Mouse (Mus musculus) CD4-positive helper T cell, adult 2 months (primary cell): ENCODE data around the gene Olfr808.

Source experiments
- DNase-seq: peaks from one replicate; pipeline ENCODE4 v3.0.0-alpha.2; 2012; ENCODE audit warnings: low read depth, missing footprints, low spot score

Olfr808 gene

DNA sequence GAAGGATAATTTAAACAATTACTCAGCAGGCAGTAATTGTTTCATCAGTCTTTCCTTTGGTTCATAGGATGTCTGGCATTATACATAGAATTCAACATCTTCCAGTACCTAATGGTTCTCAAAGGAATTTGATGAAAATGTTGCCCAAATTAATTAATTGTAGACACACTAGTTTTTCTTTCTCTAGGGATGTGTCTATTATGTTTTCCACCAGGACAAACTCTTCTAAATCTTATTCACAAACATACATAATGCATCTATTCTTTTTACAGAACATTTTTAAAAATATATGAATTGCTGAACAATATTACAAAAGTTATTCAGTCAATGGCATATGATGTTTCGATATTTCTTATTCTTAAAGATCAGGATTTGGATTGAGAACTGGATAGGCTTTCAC, at the start of gene Olfr808:
Gene Olfr808, plus strand, starts transcription at position 301 of the 400 bp plus-strand sequence.
- no peak for DNase-seq

DNA sequence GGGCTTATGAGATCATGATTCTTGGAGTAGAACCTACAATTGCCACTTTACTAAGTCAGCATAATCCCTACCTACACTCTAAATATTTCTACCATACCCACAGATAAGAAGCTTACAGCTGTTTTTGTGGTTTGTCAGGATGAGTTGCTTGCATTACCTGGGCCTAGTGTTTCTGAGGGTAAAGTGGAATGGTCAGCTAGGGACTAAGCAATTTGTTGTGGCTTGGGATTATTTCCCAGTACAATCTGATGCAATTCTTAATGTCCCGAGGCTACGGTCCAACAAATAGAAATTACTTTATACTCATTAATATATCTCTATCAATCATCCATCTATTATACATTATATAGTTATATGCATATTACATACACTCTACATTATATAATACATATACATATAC, 36.0 kb upstream of the Olfr808 start, which contains the start of gene Olfr805:
Gene Olfr805, minus strand, starts transcription at position 101 of the 400 bp plus-strand sequence.
- DNase-seq, result no peak

DNA sequence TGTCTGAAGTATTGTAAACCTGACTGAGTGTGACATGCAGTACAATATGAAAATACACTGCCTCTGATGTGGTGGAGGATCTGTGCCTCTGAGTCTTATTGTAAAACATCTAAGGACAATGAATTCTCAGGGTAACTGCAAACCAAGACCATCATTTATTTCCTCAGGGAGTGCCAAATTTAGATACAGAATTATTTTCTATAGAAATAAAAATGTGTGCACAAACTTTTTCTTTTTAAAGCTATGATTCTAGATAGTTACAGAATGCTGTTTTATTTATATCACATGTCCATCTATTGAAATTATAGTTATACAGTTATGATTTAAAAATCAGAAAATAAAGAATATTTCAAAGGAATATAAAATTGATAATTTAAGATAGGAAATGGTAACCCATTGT, 23.5 kb upstream of the Olfr808 start, which contains the start of gene Olfr806:
Gene Olfr806, minus strand, starts transcription at position 101 of the 400 bp plus-strand sequence.
- no peak for DNase-seq

DNA sequence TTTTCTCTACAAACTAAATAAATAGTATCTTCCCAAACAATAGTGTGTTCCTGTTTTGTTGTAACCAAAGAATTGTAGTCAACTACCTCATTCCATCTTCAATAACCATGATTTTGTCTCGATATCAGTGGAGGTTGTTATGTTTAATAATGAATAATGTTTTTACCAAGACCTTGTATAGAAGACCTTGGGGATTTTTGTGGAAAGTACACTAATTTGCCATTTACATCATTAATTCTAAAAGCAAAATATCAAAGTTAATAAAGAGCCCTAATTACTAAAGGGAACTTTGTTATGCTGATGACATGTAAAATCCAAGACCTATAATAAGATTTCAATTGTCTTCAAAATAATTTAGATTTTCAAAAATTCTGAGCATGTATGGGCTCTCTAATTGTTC, 7.6 kb upstream of the Olfr808 start, which contains the start of gene Olfr807:
Gene Olfr807, minus strand, starts transcription at position 101 of the 400 bp plus-strand sequence.
- DNase-seq, result no peak

DNA sequence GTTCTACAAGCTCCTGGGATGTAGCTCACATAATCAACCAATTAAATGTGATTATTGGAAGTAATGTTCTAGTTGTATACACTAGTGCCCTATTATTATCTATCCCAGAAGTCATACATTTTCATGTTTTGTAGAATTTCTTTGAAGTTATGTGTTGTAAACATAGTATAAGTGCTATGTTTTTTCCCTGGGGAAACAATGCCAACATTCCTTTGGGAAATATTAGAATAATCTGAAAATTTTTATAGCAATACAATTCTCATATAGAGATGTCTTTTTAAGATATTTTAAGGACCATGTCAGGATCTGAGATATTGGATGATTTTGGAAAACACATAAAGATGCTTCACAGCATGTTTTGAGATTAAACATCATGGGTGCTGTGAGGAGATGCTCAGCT, 9.1 kb downstream of the Olfr808 start, which contains the start of gene Olfr809:
Gene Olfr809, plus strand, starts transcription at position 301 of the 400 bp plus-strand sequence.
- DNase-seq, result no peak

DNA sequence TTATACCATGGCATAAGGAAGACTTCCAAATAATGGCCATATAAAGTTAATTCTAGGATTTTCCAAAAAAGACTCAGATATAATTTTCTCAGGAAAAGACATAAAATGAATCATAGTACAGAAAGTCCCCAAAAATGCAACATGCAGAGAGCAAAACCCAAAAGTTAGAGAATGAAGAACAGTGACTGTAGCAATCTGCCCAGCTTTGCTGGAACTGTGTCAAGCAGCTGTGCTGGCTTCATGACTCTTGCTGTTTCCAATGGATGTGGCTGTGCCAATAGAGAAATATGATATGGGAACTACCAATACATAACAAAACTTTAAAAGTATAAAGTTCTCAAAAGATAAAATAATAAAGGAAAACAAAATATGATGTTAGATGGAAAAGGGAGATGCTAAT, 12.8 kb downstream of the Olfr808 start:
- no peak for DNase-seq

DNA sequence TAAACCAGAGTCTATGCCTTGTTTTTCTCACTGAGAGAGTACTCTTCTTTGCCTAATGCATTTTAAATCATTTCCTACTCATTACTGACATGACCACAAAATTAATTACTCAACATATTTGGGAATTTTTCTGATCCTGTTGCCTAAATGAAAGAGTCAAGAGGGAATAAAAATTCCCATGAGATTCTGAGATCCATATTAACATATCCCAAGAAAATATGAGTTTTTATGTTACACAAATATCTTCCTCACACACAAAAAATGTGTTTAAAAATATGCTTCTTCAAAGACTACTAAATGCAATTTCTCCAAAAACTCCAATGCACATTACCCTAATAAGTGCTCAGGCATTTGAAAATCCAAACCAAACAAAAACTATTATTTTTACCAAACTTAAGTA, 29.5 kb downstream of the Olfr808 start, which contains the start of gene Olfr810:
Gene Olfr810, minus strand, starts transcription at position 101 of the 400 bp plus-strand sequence.
- DNase-seq, result no peak

DNA sequence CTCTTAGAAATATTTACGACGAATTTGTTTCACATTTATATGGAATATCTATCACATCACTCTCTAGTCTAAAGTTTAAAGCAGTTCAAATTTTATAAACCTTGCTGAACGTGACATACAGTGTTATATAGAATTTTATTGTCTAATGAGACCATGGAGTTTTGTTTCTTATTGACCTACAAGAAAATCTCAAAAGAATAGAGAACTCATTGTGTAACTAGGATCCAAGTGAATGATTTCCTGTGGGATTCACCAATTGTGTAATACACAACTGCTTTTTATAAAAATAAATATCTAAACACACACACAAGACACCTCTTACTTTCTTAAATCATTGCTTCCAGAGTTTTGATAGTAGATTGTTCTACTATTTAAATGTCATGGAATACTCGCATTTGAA, 39.0 kb downstream of the Olfr808 start, which contains the start of gene Olfr811:
Gene Olfr811, minus strand, starts transcription at position 101 of the 400 bp plus-strand sequence.
- DNase-seq, result no peak
